Mouse (Mus musculus) cerebellum, adult (tissue): Measurements from ENCODE around the gene Dnm2.

Experiments
- ATAC-seq: cut with Nextera tagmentation; 2 replicates; pipeline ENCODE4 v1.9.2; 2017; ENCODE audit warnings: mild to moderate bottlenecking, moderate library complexity, mixed read lengths; ENCODE audit not compliant: insufficient number of reproducible peaks, low FRiP score, low TSS enrichment

Gene Dnm2

DNA sequence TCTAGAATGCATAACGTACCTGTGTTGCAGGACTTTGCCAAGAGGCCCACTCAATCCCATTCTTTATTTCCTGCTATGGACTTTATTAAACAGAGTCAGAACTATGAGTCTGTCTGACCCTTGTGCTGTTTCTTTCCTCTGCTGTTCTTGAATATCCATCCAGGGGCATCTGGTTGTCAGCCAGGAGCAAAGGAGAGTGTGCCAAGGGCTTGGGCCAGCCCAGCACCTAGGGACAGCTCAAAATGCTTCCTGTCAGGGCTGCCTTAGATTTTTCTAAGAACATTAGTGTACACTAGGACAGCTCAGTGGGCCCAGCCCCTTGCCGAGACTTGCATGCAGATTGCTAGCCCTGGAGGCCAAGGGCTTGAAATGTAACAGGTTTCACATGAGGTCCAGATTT lies 3.1 kb downstream of the Dnm2 start:
- no peak for ATAC-seq

DNA sequence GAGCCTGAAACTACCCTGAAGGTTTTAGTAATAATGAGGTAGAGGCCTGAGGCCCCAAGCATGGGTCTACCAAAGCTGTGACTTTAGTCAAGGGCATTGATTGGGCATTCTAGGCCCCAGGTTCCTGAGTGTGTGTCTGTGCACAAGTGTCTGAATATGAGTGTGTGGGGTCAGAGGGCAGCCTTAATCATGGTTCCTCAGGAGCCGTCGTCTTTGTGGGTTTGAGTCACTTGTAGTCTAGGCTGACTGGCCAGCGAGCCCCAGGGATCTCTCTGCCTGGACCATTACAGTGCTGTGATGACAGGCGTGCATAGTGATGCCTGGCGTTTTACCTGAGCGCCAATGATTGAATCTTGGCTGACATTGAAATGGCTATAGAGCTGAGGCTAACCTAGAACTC lies 3.5 kb downstream of the Dnm2 start:
- no peak for ATAC-seq

DNA sequence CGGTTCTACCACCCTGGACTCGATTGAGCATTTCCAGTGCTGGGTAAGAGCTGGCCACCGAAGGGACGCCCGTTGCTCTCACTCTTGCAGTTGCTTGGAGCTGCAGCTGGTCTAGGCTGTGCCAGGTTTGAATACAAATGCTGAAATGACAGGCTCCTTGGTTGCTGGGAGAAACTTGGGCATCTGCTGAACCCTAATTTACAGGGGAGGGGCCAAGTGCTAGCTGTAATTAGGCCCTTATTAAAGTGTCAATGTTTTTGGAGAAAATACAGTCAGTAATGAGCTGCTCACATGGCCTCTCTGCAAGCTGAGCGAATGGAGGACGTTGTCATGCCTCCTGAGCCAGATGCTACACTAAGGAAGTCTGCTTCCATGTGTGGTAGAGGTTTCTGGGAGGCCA lies 6.0 kb downstream of the Dnm2 start:
- no peak for ATAC-seq

DNA sequence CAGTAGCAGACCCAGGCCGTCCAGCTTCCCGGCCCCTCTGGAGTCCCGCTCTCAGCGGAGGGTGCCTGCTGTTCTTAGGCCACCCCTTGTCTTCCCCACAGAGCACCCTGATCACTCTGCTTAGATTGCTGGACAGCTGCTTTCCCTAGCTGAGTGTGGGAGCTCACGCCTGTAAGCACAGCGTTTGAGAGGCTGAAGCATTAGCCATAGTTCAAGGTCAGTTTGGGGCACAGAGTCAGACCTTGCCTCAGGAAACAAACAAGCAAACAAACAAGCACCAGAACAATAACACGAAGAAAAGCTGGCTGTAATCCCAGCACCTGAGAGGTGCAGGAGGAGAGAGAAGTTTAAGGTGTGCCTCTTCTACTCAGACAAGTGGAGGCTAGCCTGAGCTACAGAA lies 7.4 kb downstream of the Dnm2 start:
- ATAC-seq, result no peak

DNA sequence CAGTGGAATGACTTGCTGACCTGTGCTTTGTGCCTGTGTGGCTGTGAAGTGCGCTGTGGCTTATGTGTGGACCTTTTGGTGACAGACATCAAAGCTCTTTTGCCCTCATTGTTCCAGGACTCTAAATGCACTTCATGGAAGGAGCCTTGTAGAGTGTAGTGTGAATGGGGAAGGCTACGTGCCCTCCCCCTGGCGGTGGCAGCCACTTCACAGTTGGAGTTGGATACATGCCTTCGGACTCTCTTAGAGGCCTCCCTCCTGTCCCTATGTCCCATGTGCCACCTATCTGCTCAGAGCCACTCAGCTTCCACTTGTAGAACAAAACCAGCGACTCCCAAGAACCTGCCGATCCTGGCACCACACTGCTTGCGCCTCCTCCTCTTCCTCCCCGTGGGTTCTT lies 9.1 kb downstream of the Dnm2 start:
- peak; percentile 71; the same call in 1 of the 2 replicates for ATAC-seq

DNA sequence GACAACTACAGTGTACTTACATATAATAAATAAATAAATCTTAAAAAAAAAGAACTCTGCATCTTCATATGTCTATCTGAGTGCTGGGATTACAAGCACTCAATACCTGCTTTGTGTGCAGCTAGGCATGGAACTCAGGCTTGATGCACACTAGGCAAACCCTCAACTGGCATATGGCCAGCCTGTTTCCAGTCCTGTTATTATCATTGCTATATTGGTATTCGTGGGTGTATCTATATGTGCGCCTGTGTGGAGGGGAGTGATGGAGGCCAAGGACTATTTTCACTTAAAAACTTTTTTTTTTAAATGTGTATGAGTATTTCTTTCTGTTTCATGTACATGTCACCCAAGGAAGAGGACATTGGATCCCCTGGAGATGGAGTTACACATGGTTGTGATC lies 9.7 kb downstream of the Dnm2 start:
- no peak for ATAC-seq

DNA sequence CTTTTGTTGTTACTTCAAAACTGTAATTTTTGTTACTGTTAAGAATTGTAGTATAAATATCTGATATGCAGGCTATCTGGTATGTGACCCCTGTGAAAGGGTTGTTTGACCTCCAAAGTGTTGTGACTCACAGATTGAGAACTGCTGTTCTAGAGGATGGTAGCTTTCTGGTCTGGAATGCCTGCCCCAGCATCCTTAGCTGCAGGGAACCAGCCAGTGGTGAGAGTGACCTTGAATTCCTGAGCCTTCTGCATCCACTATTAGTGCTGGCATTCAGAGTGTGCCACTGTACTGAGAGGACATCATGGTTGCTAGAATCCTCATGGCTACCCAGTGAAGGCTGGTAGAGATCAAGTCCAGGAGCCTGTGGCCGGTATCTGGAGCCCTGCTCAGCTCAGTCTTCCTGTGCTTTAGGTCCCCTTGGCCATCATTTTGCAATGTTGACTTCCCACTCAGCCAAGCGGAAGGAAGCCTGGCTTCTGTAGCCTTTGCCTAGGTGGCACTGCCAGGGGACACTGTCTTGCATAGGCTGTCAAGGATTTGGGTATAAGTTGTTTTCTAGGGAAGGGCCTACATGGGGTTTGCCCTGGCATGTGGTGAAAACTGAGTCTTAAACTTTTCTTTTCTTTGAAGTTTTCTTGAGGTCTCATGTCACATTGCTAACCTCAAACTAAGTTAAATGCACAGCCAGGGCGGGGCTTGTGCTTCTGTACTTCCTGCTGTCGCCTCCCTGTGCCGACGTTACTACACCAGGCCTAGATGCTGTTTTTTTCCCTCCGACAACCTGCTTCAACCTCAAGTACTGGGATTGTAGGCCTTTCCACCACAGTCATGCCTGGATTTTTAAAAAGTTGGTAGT lies 11.3 kb downstream of the Dnm2 start:
- ATAC-seq, result no peak

DNA sequence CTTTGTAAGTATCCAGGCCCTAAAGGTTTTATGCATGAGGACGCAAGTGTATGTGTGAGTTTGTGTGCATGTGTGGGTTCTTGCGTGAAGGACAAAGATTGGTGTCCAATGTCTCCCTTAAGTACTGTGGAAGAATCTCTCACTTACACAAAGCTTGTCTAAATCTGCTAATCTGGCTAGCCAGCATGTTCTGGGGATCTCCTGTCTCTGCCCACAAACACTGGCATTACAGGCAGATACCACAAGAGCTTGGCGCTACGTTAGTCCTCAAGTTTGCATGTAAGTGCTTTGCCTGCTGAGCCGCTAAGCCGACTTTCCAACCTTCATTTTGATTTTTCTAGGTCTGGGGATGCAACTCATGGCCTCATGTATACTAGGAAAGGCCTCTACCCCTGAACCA lies 12.9 kb downstream of the Dnm2 start:
- ATAC-seq, result no peak

DNA sequence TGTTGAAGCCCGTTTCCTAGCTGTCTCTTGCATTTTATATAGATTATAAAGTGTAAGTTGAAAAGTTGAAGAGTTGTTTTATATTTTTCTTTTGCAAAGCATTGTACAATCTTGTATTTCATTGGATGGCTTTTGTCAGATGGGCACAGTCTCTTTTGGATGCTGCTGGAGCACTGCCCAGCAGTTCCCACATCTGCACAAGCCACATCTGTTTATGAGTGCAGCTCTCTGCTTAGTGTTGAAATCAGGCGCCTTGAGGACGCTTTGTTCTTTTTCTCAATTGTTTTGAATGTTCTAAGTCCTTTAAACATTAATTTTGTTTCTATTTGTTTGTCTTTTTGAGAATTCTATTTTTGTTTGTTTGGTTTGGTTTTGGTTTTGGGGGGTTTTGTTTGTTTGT lies 13.5 kb downstream of the Dnm2 start:
- ATAC-seq, result no peak

DNA sequence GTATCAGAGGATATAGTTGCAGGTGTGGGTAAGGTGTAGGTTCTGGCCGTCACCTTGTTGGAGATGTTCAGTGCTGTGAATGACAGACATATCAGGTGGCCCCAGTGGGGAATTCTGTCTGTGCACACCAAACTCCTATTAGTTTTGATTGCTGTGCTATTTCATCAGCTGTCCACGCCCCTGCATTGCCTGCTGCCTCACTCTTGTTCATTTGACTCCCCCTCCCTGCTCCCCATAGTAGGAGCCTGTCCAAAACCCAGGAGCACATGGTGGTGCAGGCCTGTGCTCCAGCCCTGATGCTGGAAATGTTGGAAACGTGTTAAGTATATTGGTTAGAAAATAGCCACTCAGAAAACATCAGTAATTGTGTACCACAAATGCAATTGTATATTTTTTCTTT lies 14.7 kb downstream of the Dnm2 start:
- no peak for ATAC-seq

DNA sequence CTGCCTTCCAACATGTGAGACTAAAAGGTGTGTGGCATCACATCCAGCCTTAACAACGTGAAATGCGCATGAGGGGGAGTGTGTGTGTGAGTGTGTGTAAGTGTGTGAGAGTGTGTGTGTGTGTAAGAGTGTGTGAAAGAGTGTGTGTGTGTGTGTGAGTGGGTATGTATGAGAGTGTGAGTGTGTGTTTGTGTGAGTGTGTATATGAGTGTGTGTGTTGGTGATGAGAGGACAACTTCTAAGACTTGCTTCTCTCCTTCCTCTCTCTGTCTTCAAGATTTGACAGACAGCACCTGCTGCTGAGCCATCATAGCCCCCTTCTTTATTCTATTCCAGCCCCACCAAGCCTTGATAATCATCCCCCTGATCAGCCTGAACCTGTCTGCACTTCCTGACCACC lies 15.2 kb downstream of the Dnm2 start:
- no peak for ATAC-seq

DNA sequence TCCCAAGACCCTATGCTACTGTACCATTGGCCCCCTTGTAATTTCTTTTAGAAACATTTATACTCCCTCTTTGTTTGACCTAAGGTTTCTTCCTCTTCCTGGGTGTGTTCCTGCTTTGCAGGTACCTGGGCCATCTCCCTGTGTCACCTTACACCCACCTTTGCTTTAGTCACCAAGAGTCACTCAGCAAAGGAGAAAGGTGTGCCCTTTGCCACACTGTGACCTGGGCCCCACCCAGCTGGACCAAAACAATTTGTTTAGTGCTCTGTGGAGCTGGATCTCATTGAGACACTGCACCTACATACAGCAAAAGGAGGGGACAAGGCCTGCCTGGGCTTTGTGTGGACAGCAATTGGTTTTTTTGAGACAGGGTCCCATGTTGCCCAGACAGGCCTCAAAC lies 15.7 kb downstream of the Dnm2 start:
- no peak for ATAC-seq

DNA sequence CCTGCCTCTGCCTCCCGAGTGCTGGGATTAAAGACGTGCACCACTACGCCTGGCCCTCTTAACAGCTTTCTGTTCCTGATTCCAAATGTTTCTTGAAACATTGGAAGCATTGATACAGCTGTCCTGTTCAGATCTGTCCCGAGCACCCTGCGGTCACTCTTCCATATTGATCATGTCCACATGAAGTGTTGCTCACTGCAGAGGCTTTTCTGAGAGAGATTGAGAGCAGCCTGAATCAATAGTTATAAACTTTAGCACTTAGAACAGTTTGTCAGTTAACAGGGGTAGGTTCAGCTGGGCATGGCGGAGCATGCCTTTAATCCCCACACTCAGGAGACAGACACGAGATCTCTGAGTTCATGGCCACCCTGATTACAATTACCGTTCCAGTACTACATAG lies 19.1 kb downstream of the Dnm2 start:
- ATAC-seq, result no peak

DNA sequence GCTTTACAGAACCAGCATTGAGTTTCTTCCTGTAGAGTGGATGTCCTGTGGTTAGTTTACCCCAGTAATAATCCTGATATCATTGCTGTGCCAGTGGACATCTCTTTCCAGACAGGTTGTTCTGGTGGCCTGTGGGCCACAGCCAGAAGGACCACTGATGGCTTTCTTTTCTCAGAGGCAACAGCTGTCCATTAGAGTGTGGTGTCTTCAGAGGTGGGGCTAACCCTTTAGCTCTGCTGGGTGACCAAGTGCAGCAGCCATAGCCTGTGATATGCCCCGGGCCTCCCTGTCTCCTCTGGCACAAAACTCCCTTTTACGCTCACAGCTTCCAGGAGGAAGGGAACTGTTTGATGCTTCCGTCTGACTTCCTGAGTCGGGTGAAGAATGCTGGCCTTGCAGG lies 19.9 kb downstream of the Dnm2 start:
- ATAC-seq, result no peak

DNA sequence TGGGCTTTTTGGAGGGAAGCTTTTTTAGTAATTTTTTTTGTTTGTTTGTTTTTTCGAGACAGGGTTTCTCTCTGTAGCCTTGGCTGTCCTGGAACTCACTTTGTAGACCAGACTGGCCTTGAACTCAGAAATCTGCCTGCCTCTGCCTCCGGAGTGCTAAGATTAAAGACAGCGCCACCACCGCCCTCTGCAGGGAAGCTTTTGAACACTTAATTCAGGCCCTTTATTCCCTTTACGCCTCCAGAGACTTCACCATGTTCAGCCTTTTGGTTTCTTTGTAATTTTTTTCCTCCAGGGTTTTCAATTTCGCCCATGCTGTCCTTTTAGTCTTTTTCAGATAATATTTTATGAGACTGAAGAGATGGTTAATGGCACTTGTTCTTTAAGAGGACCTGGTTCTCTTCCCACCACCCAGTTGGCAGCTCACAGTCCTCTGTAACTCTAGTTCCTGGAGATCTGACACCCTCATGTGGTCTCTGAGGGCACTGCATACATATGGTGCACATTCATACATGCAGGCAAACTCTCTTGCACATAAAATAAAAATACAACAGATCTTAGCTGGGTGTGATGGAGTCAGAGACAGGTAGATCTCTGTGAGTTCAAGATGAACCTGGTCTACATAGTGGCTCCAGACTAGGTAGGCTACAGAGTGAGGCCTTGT lies 20.5 kb downstream of the Dnm2 start:
- ATAC-seq, result no peak

DNA sequence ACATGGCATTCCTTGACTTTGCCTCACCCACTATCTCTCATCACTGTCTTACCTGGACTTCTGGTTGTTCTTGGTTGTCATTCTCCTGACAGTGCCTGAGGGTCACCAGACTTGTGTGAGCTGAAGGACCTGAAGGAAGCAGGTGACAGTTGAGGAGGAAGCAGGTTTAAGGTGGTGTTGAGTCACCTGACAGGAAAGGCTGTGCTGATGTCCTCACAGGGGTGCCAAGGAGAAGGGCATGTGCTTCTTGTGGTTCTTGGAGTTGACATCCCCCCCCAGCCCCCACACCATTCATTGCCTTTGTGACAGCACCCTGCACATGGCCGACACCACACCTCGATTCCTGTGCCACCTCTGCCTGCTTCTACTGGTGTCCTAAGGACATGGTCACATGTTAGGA lies 23.1 kb downstream of the Dnm2 start:
- no peak for ATAC-seq

DNA sequence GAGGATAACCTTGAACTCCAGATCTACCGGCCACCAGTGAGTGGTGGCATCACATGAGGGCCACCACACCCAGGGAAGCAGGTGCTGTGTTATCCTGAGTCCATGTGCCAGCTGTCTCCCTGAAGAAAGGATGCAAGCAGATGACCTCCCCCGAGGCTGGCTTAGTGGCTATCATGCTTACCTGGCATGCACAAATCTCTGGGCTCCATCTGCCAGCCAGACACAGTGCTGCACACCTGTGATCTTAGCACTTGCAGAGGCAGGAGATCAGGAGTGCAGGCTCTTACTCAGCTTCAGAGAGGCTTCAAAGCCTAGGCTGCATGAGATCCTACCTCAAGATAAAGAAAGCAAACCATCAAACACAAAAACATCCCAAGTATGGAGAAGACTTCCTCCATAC lies 25.0 kb downstream of the Dnm2 start:
- no peak; the same call in 1 of the 2 replicates for ATAC-seq

DNA sequence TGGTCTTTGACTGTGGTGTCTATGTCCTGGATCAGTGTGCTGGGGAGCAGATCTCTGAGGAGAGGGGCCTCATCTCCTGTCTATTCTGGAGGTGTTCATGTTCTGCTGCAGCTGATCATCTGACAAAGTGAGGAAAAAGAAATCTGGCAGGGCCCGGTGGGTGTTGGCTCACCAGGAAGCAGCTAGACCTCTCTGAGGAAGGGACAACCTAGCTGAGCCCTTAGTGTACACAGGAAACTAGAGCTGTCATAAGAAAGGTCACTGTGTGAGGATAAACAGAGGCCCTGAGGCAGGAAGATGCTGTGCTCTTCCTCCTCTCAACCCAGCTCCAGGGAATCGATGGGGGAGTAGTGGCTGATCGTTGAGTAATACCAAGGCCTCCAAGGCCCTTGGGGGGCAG lies 25.6 kb downstream of the Dnm2 start:
- ATAC-seq, result no peak

DNA sequence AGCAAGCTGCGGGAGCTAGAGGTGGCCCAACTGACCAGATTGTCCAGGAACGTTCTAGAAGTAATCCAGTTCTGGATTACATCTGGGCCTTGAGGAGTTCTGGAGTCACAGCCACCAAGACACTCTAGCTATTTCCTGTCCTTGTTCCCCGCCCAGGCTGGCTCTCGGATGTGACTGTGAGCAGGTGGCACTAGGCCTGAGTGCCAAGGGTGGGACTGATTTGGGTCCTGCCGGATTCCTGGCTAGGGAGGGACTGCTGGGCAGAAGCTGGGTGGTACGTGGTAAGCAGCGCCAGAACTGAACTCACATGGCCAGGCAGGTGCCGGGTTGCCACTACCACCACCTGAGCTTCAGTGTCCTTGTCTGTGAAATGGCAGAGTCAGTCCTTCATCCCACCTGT lies 26.7 kb downstream of the Dnm2 start:
- no peak for ATAC-seq

DNA sequence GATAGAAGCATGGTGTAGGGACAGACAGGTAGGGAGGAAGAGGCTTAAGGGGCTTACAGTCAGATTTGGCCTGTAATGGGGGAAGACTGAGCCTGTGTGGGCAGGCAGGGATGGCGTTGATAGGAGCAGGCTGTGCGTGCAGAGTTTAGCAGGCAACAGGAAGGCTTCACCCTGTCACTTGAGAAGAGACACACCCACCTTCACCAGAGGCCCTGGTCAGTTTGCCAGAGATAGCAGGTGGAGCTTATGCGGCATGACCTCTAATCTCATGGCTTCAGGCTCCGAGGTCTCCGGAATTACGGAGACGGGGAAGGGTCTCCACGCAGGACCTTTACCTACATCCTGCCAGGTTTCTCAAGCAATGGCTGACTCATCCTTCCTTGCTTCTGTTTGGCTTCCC lies 27.2 kb downstream of the Dnm2 start:
- no peak for ATAC-seq

DNA sequence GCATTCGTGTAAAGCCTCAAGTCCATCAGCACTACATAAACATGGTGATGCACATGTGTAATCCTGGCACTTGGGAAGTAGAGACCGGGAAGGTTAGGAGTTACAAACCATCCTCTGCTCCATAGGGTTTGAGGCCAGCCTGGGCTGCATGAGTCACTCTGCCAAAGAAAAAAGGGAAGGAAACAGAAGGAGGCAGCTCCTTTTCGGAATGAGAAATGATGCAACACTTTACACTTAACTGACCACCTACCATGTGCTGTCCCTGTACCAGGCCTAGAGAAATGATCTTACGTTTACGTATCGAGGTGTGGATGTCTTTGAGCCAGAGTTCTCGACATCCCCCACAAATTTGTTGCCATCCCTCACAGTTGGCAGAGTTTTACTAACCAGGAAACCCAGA lies 28.3 kb downstream of the Dnm2 start:
- no peak for ATAC-seq

DNA sequence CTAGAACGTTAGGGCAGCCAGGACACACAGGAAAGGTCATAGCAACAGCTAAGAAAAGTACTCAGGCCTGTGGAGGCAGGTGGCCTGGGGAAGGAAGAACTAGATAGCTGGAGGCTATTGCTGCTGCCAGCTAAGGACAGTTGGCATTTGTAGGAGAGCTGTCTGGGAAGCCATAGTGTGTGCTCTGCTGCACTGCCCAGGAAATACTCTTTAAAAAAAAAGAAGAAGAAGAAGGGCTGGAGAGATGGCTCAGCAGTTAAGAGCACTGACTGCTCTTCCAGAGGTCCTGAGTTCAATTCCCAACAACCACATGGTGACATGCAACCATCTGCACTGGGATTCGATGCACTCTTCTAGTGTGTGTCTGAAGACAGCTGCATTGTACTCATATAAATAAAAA lies 28.8 kb downstream of the Dnm2 start:
- ATAC-seq, result no peak
